Mouse (Mus musculus): ENCODE measurements around the gene Fam83g. TPM values are rescaled to one million over a fixed set of nuclear protein-coding genes. Genes with fewer than 3 reads are reported as not detected.

Fam83g gene
- total and polyA plus RNA-seq, 3 experiments, result 0.05 TPM; not detected in 2

- Histone ChIP-seq H3K27me3 (ENCODE audit: insufficient read depth, low read length) (peaks cover 45% of the 10 kb centered on the region), H3K9me3 (replicated peaks) (no peaks in the 10 kb centered on the region), H3K4me1 (ENCODE audit: insufficient read depth, low read depth, low read length) (no peaks in the 10 kb centered on the region), H3K4me3 (ENCODE audit: low read depth, low read length) (no peak overlapping the region), H3K36me3 (replicated peaks) (no peaks in the 10 kb centered on the region)
- no peak for DNase-seq (ENCODE audit: low spot score)
- TF ChIP-seq CTCF (IDR thresholded peaks at IDR 0.05; ENCODE audit: low read depth, low read length), result no peak
- ATAC-seq (ENCODE audit: extremely low read depth, insufficient number of reproducible peaks, low FRiP score, poor library complexity, severe bottlenecking), result no peak
These were observed 29.4 kb downstream of the Fam83g start for GRCm38 (mm10) chr11:61713157-61713855.

GRCm38 (mm10) chr11:61714346-61715117 is 30.6 kb downstream of the Fam83g start:
- Histone ChIP-seq H3K9me3 (replicated peaks) (no peaks in the 10 kb centered on the region), H3K27me3 (ENCODE audit: insufficient read depth, low read length) (peaks cover 39% of the 10 kb centered on the region), H3K4me1 (ENCODE audit: insufficient read depth, low read depth, low read length) (no peaks in the 10 kb centered on the region), H3K4me3 (ENCODE audit: low read depth, low read length) (no peak overlapping the region), H3K36me3 (replicated peaks) (no peaks in the 10 kb centered on the region)
- no peak for ATAC-seq (ENCODE audit: extremely low read depth, insufficient number of reproducible peaks, low FRiP score, poor library complexity, severe bottlenecking)
- TF ChIP-seq GATA1 (IDR thresholded peaks at IDR 0.05; ENCODE audit: borderline replicate concordance, low read length) (no peak), CTCF (IDR thresholded peaks at IDR 0.05; ENCODE audit: low read depth, low read length) (peak; percentile 85)
- DNase-seq (ENCODE audit: low spot score), result peak; percentile 77

GRCm38 (mm10) chr11:61715130-61715529 is 31.2 kb downstream of the Fam83g start:
- Histone ChIP-seq H3K36me3 (replicated peaks) (no peaks in the 10 kb centered on the region), H3K9me3 (replicated peaks) (no peaks in the 10 kb centered on the region), H3K27me3 (ENCODE audit: insufficient read depth, low read length) (peaks cover 45% of the 10 kb centered on the region), H3K4me1 (ENCODE audit: insufficient read depth, low read depth, low read length) (no peaks in the 10 kb centered on the region), H3K4me3 (ENCODE audit: low read depth, low read length) (no peak overlapping the region)
- ATAC-seq (ENCODE audit: extremely low read depth, insufficient number of reproducible peaks, low FRiP score, poor library complexity, severe bottlenecking) (no peak), DNase-seq (ENCODE audit: low spot score) (no peak)
- no peak for TF ChIP-seq GATA2 (IDR thresholded peaks at IDR 0.05; ENCODE audit: borderline replicate concordance, low read depth, low read length)
- no peak for TF ChIP-seq GATA1 (IDR thresholded peaks at IDR 0.05; ENCODE audit: borderline replicate concordance, low read length)
- no peak for TF ChIP-seq CTCF (IDR thresholded peaks at IDR 0.05; ENCODE audit: low read depth, low read length)
- no peak for TF ChIP-seq POLR2AphosphoS5 (IDR thresholded peaks at IDR 0.05; ENCODE audit: insufficient replicate concordance, low read depth, low read length)
- no peak for TF ChIP-seq TAL1 (conservative IDR thresholded peaks at IDR 0.05; ENCODE audit: low read depth, low read length)

GRCm38 (mm10) chr11:61717990-61718389 is 34.1 kb downstream of the Fam83g start:
- DNase-seq (ENCODE audit: low spot score), result no peak
- Histone ChIP-seq H3K4me1 (ENCODE audit: insufficient read depth, low read depth, low read length) (no peaks in the 10 kb centered on the region), H3K27me3 (ENCODE audit: insufficient read depth, low read length) (peaks cover 41% of the 10 kb centered on the region), H3K4me3 (ENCODE audit: low read depth, low read length) (no peak overlapping the region), H3K36me3 (replicated peaks) (no peaks in the 10 kb centered on the region), H3K9me3 (replicated peaks) (no peaks in the 10 kb centered on the region)
- no peak for ATAC-seq (ENCODE audit: extremely low read depth, insufficient number of reproducible peaks, low FRiP score, poor library complexity, severe bottlenecking)
- no peak for TF ChIP-seq GATA2 (IDR thresholded peaks at IDR 0.05; ENCODE audit: borderline replicate concordance, low read depth, low read length)
- TF ChIP-seq TAL1 (conservative IDR thresholded peaks at IDR 0.05; ENCODE audit: low read depth, low read length), result no peak
- TF ChIP-seq GATA1 (IDR thresholded peaks at IDR 0.05; ENCODE audit: borderline replicate concordance, low read length), result no peak
- no peak for TF ChIP-seq CTCF (IDR thresholded peaks at IDR 0.05; ENCODE audit: low read depth, low read length)
- TF ChIP-seq POLR2AphosphoS5 (IDR thresholded peaks at IDR 0.05; ENCODE audit: insufficient replicate concordance, low read depth, low read length), result no peak

- H3K9me3 ChIP-seq (replicated peaks), result no peaks in the 10 kb centered on the region
- DNase-seq (ENCODE audit: low spot score) (no peak), ATAC-seq (ENCODE audit: extremely low read depth, insufficient number of reproducible peaks, low FRiP score, poor library complexity, severe bottlenecking) (no peak)
- no peak overlapping the region for H3K4me3 ChIP-seq (ENCODE audit: low read depth, low read length)
- TF ChIP-seq POLR2AphosphoS5 (IDR thresholded peaks at IDR 0.05; ENCODE audit: insufficient replicate concordance, low read depth, low read length) (no peak), GATA2 (IDR thresholded peaks at IDR 0.05; ENCODE audit: borderline replicate concordance, low read depth, low read length) (no peak)
- no peaks in the 10 kb centered on the region for H3K4me1 ChIP-seq (ENCODE audit: insufficient read depth, low read depth, low read length)
- H3K36me3 ChIP-seq (replicated peaks), result no peaks in the 10 kb centered on the region
- peaks cover 27% of the 10 kb centered on the region for H3K27me3 ChIP-seq (ENCODE audit: insufficient read depth, low read length)
These were observed 35.5 kb downstream of the Fam83g start for GRCm38 (mm10) chr11:61719387-61719786.

GRCm38 (mm10) chr11:61719826-61720225 is 35.9 kb downstream of the Fam83g start:
- ATAC-seq (ENCODE audit: extremely low read depth, insufficient number of reproducible peaks, low FRiP score, poor library complexity, severe bottlenecking), result no peak
- no peak for DNase-seq (ENCODE audit: low spot score)
- TF ChIP-seq TAL1 (conservative IDR thresholded peaks at IDR 0.05; ENCODE audit: low read depth, low read length) (no peak), CTCF (IDR thresholded peaks at IDR 0.05; ENCODE audit: low read depth, low read length) (no peak), GATA1 (IDR thresholded peaks at IDR 0.05; ENCODE audit: borderline replicate concordance, low read length) (no peak), POLR2AphosphoS5 (IDR thresholded peaks at IDR 0.05; ENCODE audit: insufficient replicate concordance, low read depth, low read length) (no peak), GATA2 (IDR thresholded peaks at IDR 0.05; ENCODE audit: borderline replicate concordance, low read depth, low read length) (no peak)
- H3K27me3 ChIP-seq (ENCODE audit: insufficient read depth, low read length), result peaks cover 26% of the 10 kb centered on the region
- no peaks in the 10 kb centered on the region for H3K4me1 ChIP-seq (ENCODE audit: insufficient read depth, low read depth, low read length)
- H3K4me3 ChIP-seq (ENCODE audit: low read depth, low read length), result no peak overlapping the region
- H3K9me3 ChIP-seq (replicated peaks), result no peaks in the 10 kb centered on the region
- H3K36me3 ChIP-seq (replicated peaks), result no peaks in the 10 kb centered on the region
